Mouse (Mus musculus): ENCODE measurements around the gene B3gnt6. TPM values are rescaled to one million over a fixed set of nuclear protein-coding genes. Genes with fewer than 3 reads are reported as not detected.

Gene B3gnt6
- polyA plus RNA-seq (2012; rRNA removed) = 0.34 and 0.40 TPM in 2 replicates

GRCm38 (mm10) chr7:98199381-98199780 is at the start of gene B3gnt6:
Gene B3gnt6 (minus strand): TSS chr7:98199481.
- H3K27ac ChIP-seq (ENCODE audit: control insufficient read depth, insufficient read depth, low read length) = no peak within 1 kb of the TSS
- no peak within 1 kb of the TSS for H3K4me3 ChIP-seq (ENCODE audit: control insufficient read depth, insufficient read depth, low read length)
- no peaks in the 10 kb centered on the region; the same call in 1 of the 2 replicates for H3K27me3 ChIP-seq (ENCODE audit: control insufficient read depth, insufficient read depth, low read length)
- no peaks in the 10 kb centered on the region for H3K36me3 ChIP-seq (ENCODE audit: control insufficient read depth, insufficient read depth, low read length)
- DNase-seq = no peak
- peaks cover 2% of the 10 kb centered on the region for H3K4me1 ChIP-seq (replicated peaks; ENCODE audit: control insufficient read depth, insufficient read depth, low read length)
- TF ChIP-seq POLR2A (IDR thresholded peaks at IDR 0.05; ENCODE audit: control insufficient read depth, extremely low read depth, insufficient read depth, low read length, poor library complexity) (no peak), CTCF (IDR thresholded peaks at IDR 0.05; ENCODE audit: borderline replicate concordance, control insufficient read depth, extremely low read depth, insufficient read depth, low read length, poor library complexity) (no peak)
- WGBS = 100% methylated on average over 4 of the region's 4 CpGs

- H3K36me3 ChIP-seq (ENCODE audit: control insufficient read depth, insufficient read depth, low read length) = no peaks in the 10 kb centered on the region
- H3K27me3 ChIP-seq (ENCODE audit: control insufficient read depth, insufficient read depth, low read length) = no peaks in the 10 kb centered on the region
- no peak for DNase-seq
- no peak overlapping the region for H3K27ac ChIP-seq (ENCODE audit: control insufficient read depth, insufficient read depth, low read length)
- no peak for TF ChIP-seq CTCF (IDR thresholded peaks at IDR 0.05; ENCODE audit: borderline replicate concordance, control insufficient read depth, extremely low read depth, insufficient read depth, low read length, poor library complexity)
- TF ChIP-seq POLR2A (IDR thresholded peaks at IDR 0.05; ENCODE audit: control insufficient read depth, extremely low read depth, insufficient read depth, low read length, poor library complexity) = no peak
- H3K4me1 ChIP-seq (replicated peaks; ENCODE audit: control insufficient read depth, insufficient read depth, low read length) = no peaks in the 10 kb centered on the region
- 92% methylated on average over 3 of the region's 3 CpGs for WGBS
- H3K4me3 ChIP-seq (ENCODE audit: control insufficient read depth, insufficient read depth, low read length) = no peak overlapping the region
Observed at GRCm38 (mm10) chr7:98236686-98237359, 37.5 kb upstream of the B3gnt6 start.

- Histone ChIP-seq H3K4me3 (ENCODE audit: control insufficient read depth, insufficient read depth, low read length) (no peak overlapping the region), H3K36me3 (ENCODE audit: control insufficient read depth, insufficient read depth, low read length) (no peaks in the 10 kb centered on the region), H3K4me1 (replicated peaks; ENCODE audit: control insufficient read depth, insufficient read depth, low read length) (no peaks in the 10 kb centered on the region), H3K27me3 (ENCODE audit: control insufficient read depth, insufficient read depth, low read length) (no peaks in the 10 kb centered on the region), H3K27ac (ENCODE audit: control insufficient read depth, insufficient read depth, low read length) (no peak overlapping the region)
- TF ChIP-seq POLR2A (IDR thresholded peaks at IDR 0.05; ENCODE audit: control insufficient read depth, extremely low read depth, insufficient read depth, low read length, poor library complexity) = no peak
- TF ChIP-seq CTCF (IDR thresholded peaks at IDR 0.05; ENCODE audit: borderline replicate concordance, control insufficient read depth, extremely low read depth, insufficient read depth, low read length, poor library complexity) = no peak
- WGBS = 91% methylated on average over 4 of the region's 4 CpGs
- DNase-seq = no peak
Observed at GRCm38 (mm10) chr7:98223796-98224195, 24.5 kb upstream of the B3gnt6 start.

GRCm38 (mm10) chr7:98216713-98217112 is 17.4 kb upstream of the B3gnt6 start:
- DNase-seq = no peak
- Histone ChIP-seq H3K4me1 (replicated peaks; ENCODE audit: control insufficient read depth, insufficient read depth, low read length) (no peaks in the 10 kb centered on the region), H3K27me3 (ENCODE audit: control insufficient read depth, insufficient read depth, low read length) (no peaks in the 10 kb centered on the region), H3K27ac (ENCODE audit: control insufficient read depth, insufficient read depth, low read length) (no peak overlapping the region), H3K4me3 (ENCODE audit: control insufficient read depth, insufficient read depth, low read length) (no peak overlapping the region), H3K36me3 (ENCODE audit: control insufficient read depth, insufficient read depth, low read length) (no peaks in the 10 kb centered on the region)
- no peak for TF ChIP-seq CTCF (IDR thresholded peaks at IDR 0.05; ENCODE audit: borderline replicate concordance, control insufficient read depth, extremely low read depth, insufficient read depth, low read length, poor library complexity)
- TF ChIP-seq POLR2A (IDR thresholded peaks at IDR 0.05; ENCODE audit: control insufficient read depth, extremely low read depth, insufficient read depth, low read length, poor library complexity) = no peak

DNA sequence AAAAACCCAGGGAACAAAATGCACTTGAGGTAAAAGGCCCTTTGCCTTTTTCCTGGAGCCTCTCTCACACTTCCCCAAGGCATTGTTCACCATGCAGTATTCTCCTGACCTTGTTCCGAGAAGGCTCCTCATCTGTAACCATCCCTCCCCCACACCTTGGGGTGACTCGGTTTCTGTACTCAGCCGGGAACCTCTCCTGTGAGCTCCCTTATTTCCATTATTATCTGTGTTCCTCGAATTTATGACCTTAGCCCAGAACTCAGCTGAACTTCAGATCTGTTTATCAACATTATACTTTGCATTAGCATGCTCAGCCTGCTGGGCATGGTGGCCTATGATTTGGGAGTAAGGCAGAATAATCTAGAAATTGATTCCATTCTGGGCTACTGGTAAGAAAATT is 3.7 kb upstream of the B3gnt6 start:
- Histone ChIP-seq H3K4me1 (replicated peaks; ENCODE audit: control insufficient read depth, insufficient read depth, low read length) (no peaks in the 10 kb centered on the region), H3K4me3 (ENCODE audit: control insufficient read depth, insufficient read depth, low read length) (no peak overlapping the region), H3K27ac (ENCODE audit: control insufficient read depth, insufficient read depth, low read length) (no peak overlapping the region), H3K36me3 (ENCODE audit: control insufficient read depth, insufficient read depth, low read length) (no peaks in the 10 kb centered on the region), H3K27me3 (ENCODE audit: control insufficient read depth, insufficient read depth, low read length) (no peaks in the 10 kb centered on the region)
- no peak for DNase-seq
- 91% methylated on average over 4 of the region's 4 CpGs for WGBS
- no peak for TF ChIP-seq POLR2A (IDR thresholded peaks at IDR 0.05; ENCODE audit: control insufficient read depth, extremely low read depth, insufficient read depth, low read length, poor library complexity)
- no peak for TF ChIP-seq CTCF (IDR thresholded peaks at IDR 0.05; ENCODE audit: borderline replicate concordance, control insufficient read depth, extremely low read depth, insufficient read depth, low read length, poor library complexity)

DNA sequence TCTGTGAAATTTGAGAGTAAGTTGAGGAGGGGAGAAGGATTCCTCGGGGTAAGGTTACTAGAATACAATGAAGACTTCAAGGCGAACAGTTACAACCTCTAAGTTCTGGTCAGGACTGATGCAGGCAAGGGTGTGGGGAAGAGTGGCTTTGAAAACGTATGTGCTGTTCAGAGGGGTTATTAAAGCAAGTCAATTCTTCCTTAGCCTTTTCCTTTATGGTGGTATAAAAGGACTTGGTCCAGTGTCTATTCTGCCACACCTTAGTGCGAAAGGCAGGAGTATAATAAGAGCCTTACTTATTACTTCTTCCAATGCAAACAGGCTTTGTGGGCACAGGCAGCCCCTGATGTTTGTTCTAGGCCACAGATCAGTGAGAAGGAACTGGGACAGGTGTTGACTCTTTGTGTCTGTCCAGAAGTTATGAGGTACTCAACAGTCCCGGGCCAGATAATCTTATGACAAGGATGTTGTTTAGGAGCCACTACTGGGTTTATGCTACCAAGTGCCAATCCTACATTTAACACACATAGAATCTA is 2.3 kb upstream of the B3gnt6 start:
- H3K4me3 ChIP-seq (ENCODE audit: control insufficient read depth, insufficient read depth, low read length) = no peak overlapping the region

More for the DNA sequence above, 2.3 kb upstream of the B3gnt6 start:
- 91% methylated on average over 5 of the region's 5 CpGs for WGBS
- TF ChIP-seq CTCF (IDR thresholded peaks at IDR 0.05; ENCODE audit: borderline replicate concordance, control insufficient read depth, extremely low read depth, insufficient read depth, low read length, poor library complexity) (no peak), POLR2A (IDR thresholded peaks at IDR 0.05; ENCODE audit: control insufficient read depth, extremely low read depth, insufficient read depth, low read length, poor library complexity) (no peak)
- no peak for DNase-seq
- Histone ChIP-seq H3K27ac (ENCODE audit: control insufficient read depth, insufficient read depth, low read length) (no peak overlapping the region), H3K27me3 (ENCODE audit: control insufficient read depth, insufficient read depth, low read length) (no peaks in the 10 kb centered on the region), H3K36me3 (ENCODE audit: control insufficient read depth, insufficient read depth, low read length) (no peaks in the 10 kb centered on the region), H3K4me1 (replicated peaks; ENCODE audit: control insufficient read depth, insufficient read depth, low read length) (no peaks in the 10 kb centered on the region)
